Mouse (Mus musculus) olfactory bulb, adult 2 months (tissue): ENCODE data around the gene Fancm.

Experiments
- CTCF ChIP-seq: fragments of 200-500 bp; IDR thresholded peaks from 2 replicates; pipeline ENCODE4 v1.5.1; 2012; ENCODE audit warnings: low read depth, mild to moderate bottlenecking, low read length, moderate library complexity; ENCODE audit not compliant: insufficient read depth
- POLR2A ChIP-seq: fragments of 200-500 bp; IDR thresholded peaks from 2 replicates; pipeline ENCODE4 v1.6.1; 2012; ENCODE audit warnings: mild to moderate bottlenecking, low read depth, low read length, moderate library complexity; ENCODE audit not compliant: insufficient read depth

GRCm38 (mm10) chr12:65061082-65061481 is 14.3 kb upstream of the Fancm start:
- TF ChIP-seq CTCF (no peak), POLR2A (no peak)
